Mouse (Mus musculus) hindbrain, embryonic 14.5 days (tissue): Measurements from ENCODE around the gene Zfp598. TPM values are rescaled to one million over a fixed set of nuclear protein-coding genes. Genes with fewer than 3 reads are reported as not detected.

Source experiments
- ATAC-seq: fragments of 200-750 bp; cut with Nextera tagmentation; 2 replicates; pipeline ENCODE4 v1.8.0; 2017; ENCODE audit warnings: moderate number of reproducible peaks, mild to moderate bottlenecking, moderate TSS enrichment, moderate library complexity; ENCODE audit not compliant: low FRiP score
- DNase-seq: peaks from one replicate; pipeline ENCODE4 v3.0.0-alpha.2; 2015; ENCODE audit warnings: low spot score
- H3K27ac ChIP-seq: fragments of 300-500 bp; sonication (generic); 2 replicates; pipeline ENCODE4 v1.5.1; 2014; ENCODE audit warnings: mild to moderate bottlenecking, moderate library complexity
- H3K27me3 ChIP-seq: fragments of 300-500 bp; sonication (generic); 2 replicates; pipeline ENCODE4 v1.6.1; 2014; ENCODE audit warnings: mild to moderate bottlenecking, low read length, mixed read lengths; ENCODE audit not compliant: control insufficient read depth, insufficient read depth
- H3K36me3 ChIP-seq: fragments of 300-500 bp; sonication (generic); replicated peaks from 2 replicates; pipeline ENCODE4 v1.6.1; 2014; ENCODE audit not compliant: control insufficient read depth, insufficient read depth
- H3K4me1 ChIP-seq: fragments of 300-500 bp; sonication (generic); replicated peaks from 2 replicates; pipeline ENCODE4 v1.6.1; 2014; ENCODE audit warnings: antibody characterized with exemption, low read length, mixed read lengths; ENCODE audit not compliant: control insufficient read depth, insufficient read depth
- H3K4me2 ChIP-seq: fragments of 300-500 bp; sonication (generic); replicated peaks from 2 replicates; pipeline ENCODE4 v1.6.1; 2014; ENCODE audit warnings: mild to moderate bottlenecking, moderate library complexity
- H3K4me3 ChIP-seq: fragments of 300-500 bp; sonication (generic); replicated peaks from 2 replicates; pipeline ENCODE4 v1.5.1; 2014; ENCODE audit warnings: mild to moderate bottlenecking, low read length
- H3K9ac ChIP-seq: fragments of 300-500 bp; sonication (generic); 2 replicates; pipeline ENCODE4 v1.6.1; 2014
- H3K9me3 ChIP-seq: fragments of 300-500 bp; sonication (generic); 2 replicates; pipeline ENCODE4 v1.6.1; 2016; ENCODE audit warnings: low read length; ENCODE audit not compliant: control insufficient read depth
- WGBS: fragments of 180-500 bp; shearing (Covaris S2); extraction: QIAGEN DNeasy Blood & Tissue Kit; methylation state at CpG from one replicate; pipeline ENCODE4 v1.1.7; 2014; 5-methylcytosine and 5-hydroxymethylcytosine counted together
- polyA plus RNA-seq: library from polyadenylated mRNA; unstranded; fragments of >200 nt; fragmentation: Nextera tagmentation; extraction: Ambion mirVana; gene quantifications from 2 replicates; pipeline ENCODE4 v1.2.1, GENCODE M21; 2014

The Zfp598 gene
- polyA plus RNA-seq, 1 experiment from 2014 or later: 22.8 TPM

GRCm38 (mm10) chr17:24695326-24696010, 26.0 kb downstream of the Zfp598 start:
- H3K36me3 ChIP-seq: peaks cover 22% of the 10 kb centered on the region
- peaks cover 23% of the 10 kb centered on the region for H3K4me1 ChIP-seq
- peak overlapping the region; percentile 91 for H3K27ac ChIP-seq
- ATAC-seq: peak; percentile 35; the same call in 1 of the 2 replicates
- peak overlapping the region; percentile 75 for H3K4me3 ChIP-seq
- peak overlapping the region; percentile 81 for H3K9ac ChIP-seq
- peak overlapping the region; percentile 79 for H3K4me2 ChIP-seq
- H3K9me3 ChIP-seq: no peaks in the 10 kb centered on the region
- no peaks in the 10 kb centered on the region for H3K27me3 ChIP-seq
- DNase-seq: no peak
- WGBS: 8% methylated on average over 40 of the region's 51 CpGs

GRCm38 (mm10) chr17:24696011-24696697, 26.7 kb downstream of the Zfp598 start, which contains the start of the genes Gfer and Noxo1:
Gfer (minus strand) TSS chr17:24696156.
Noxo1 (plus strand) TSS chr17:24696234.
- WGBS: under 1% methylated on average over 62 of the region's 76 CpGs
- Histone ChIP-seq H3K27me3 (no peaks in the 10 kb centered on the region), H3K9ac (peak within 1 kb of the TSS; percentile 81), H3K9me3 (no peaks in the 10 kb centered on the region), H3K4me3 (peak within 1 kb of the TSS; percentile 75), H3K4me2 (peak within 1 kb of the TSS; percentile 79), H3K27ac (peak within 1 kb of the TSS; percentile 91), H3K36me3 (peaks cover 29% of the 10 kb centered on the region), H3K4me1 (peaks cover 16% of the 10 kb centered on the region)
- peak; percentile 91 for ATAC-seq
- peak; percentile 79 for DNase-seq

DNA sequence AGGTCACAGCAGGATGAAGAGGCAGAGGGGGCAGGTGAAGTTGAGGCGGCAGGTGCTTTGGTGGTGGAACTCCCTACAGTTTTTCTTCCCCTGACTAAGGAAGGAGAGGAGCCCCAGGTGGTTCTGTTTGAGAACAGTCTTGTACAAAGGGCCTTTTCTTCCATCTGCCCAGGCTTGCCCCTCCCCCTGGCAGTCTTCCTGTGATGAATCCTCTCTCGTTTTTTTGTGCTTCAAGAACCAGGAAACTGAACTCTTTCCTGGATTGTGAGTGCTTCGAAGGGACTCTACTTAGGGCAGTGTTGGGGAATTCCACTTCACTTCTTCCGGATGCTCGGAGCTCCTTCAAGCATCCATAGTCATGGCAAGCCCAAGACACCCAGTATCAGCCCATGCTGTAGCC, 28.5 kb downstream of the Zfp598 start:
- H3K36me3 ChIP-seq: peaks cover 41% of the 10 kb centered on the region
- ATAC-seq: no peak
- no peak overlapping the region for H3K4me2 ChIP-seq
- H3K27ac ChIP-seq: no peak overlapping the region
- 14% methylated on average over 5 of the region's 5 CpGs for WGBS
- no peak for DNase-seq
- H3K4me1 ChIP-seq: peaks cover 16% of the 10 kb centered on the region
- no peak overlapping the region for H3K9ac ChIP-seq
- no peaks in the 10 kb centered on the region for H3K9me3 ChIP-seq
- H3K27me3 ChIP-seq: no peaks in the 10 kb centered on the region
- no peak overlapping the region for H3K4me3 ChIP-seq

DNA sequence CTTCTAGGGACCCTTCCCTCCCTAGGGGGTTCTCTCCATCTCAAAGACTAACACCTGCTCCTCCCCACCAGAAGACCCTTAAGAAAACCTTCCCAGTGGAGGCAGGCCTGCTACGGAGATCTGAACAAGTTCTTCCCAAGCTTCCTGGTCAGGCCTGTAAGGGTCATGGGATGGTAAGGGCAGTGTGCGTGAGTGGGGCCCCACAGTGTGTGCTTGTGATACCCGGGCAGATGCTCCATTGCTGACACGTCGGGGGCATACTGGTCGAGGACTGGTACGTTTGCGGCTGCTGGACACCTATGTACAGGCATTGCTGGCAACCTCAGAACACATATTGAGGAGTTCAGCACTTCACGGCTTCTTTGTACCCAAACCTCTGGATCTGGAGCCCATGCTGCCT, 29.2 kb downstream of the Zfp598 start:
- no peaks in the 10 kb centered on the region for H3K9me3 ChIP-seq
- no peak overlapping the region for H3K9ac ChIP-seq
- WGBS: 66% methylated on average over 9 of the region's 9 CpGs
- peaks cover 16% of the 10 kb centered on the region for H3K4me1 ChIP-seq
- H3K4me2 ChIP-seq: no peak overlapping the region
- ATAC-seq (no peak), DNase-seq (no peak)
- peaks cover 45% of the 10 kb centered on the region for H3K36me3 ChIP-seq
- H3K4me3 ChIP-seq: no peak overlapping the region
- H3K27me3 ChIP-seq: no peaks in the 10 kb centered on the region
- H3K27ac ChIP-seq: no peak overlapping the region

- ATAC-seq: no peak
- WGBS: 88% methylated on average over 2 of the region's 2 CpGs
- no peaks in the 10 kb centered on the region for H3K27me3 ChIP-seq
Measured at GRCm38 (mm10) chr17:24699473-24699872, 30.0 kb downstream of the Zfp598 start.

GRCm38 (mm10) chr17:24701251-24701650, 31.8 kb downstream of the Zfp598 start:
- Histone ChIP-seq H3K27me3 (no peaks in the 10 kb centered on the region), H3K9ac (no peak overlapping the region), H3K4me1 (peaks cover 12% of the 10 kb centered on the region), H3K4me3 (no peak overlapping the region), H3K27ac (no peak overlapping the region), H3K36me3 (peaks cover 58% of the 10 kb centered on the region), H3K9me3 (no peaks in the 10 kb centered on the region), H3K4me2 (no peak overlapping the region)
- no peak for DNase-seq
- no peak for ATAC-seq
- WGBS: 90% methylated on average over 9 of the region's 9 CpGs

More at GRCm38 (mm10) chr17:24699473-24699872, 30.0 kb downstream of the Zfp598 start:
- no peak overlapping the region for H3K4me2 ChIP-seq
- no peak overlapping the region for H3K27ac ChIP-seq
- no peak overlapping the region for H3K9ac ChIP-seq
- H3K4me1 ChIP-seq: peaks cover 16% of the 10 kb centered on the region
- no peaks in the 10 kb centered on the region for H3K9me3 ChIP-seq
- no peak overlapping the region for H3K4me3 ChIP-seq
- no peak for DNase-seq
- peaks cover 53% of the 10 kb centered on the region for H3K36me3 ChIP-seq

GRCm38 (mm10) chr17:24705821-24706220, 36.3 kb downstream of the Zfp598 start:
- Histone ChIP-seq H3K4me1 (peaks cover 17% of the 10 kb centered on the region), H3K4me2 (no peak overlapping the region)
- 100% methylated on average over 3 of the region's 3 CpGs for WGBS

GRCm38 (mm10) chr17:24706982-24707800, 37.7 kb downstream of the Zfp598 start, which contains the start of gene Tbl3:
Tbl3 (minus strand) TSS chr17:24707660.
- WGBS: 5% methylated on average over 32 of the region's 32 CpGs
- DNase-seq: peak; percentile 98

More at GRCm38 (mm10) chr17:24705821-24706220, 36.3 kb downstream of the Zfp598 start:
- Histone ChIP-seq H3K4me3 (no peak overlapping the region), H3K27me3 (no peaks in the 10 kb centered on the region), H3K27ac (no peak overlapping the region), H3K36me3 (peaks cover 40% of the 10 kb centered on the region), H3K9me3 (no peaks in the 10 kb centered on the region), H3K9ac (no peak overlapping the region)
- DNase-seq (no peak), ATAC-seq (no peak)

More at GRCm38 (mm10) chr17:24706982-24707800, 37.7 kb downstream of the Zfp598 start, which contains the start of gene Tbl3:
- Histone ChIP-seq H3K9ac (peak within 1 kb of the TSS; percentile 79), H3K36me3 (peaks cover 26% of the 10 kb centered on the region), H3K27ac (peak within 1 kb of the TSS; percentile 86), H3K27me3 (no peaks in the 10 kb centered on the region), H3K9me3 (no peaks in the 10 kb centered on the region), H3K4me2 (peak within 1 kb of the TSS; percentile 79), H3K4me1 (peaks cover 17% of the 10 kb centered on the region), H3K4me3 (peak within 1 kb of the TSS; percentile 84)
- peak; percentile 91 for ATAC-seq
